Mouse (Mus musculus): Measurements from ENCODE around the gene Wdr19. TPM values are rescaled to one million over a fixed set of nuclear protein-coding genes. Genes with fewer than 3 reads are reported as not detected.
A peak's percentile ranks its signal among the peaks of the same experiment; 100 is the strongest.
"Not testable (repeated sequence)": the region's sequence is repeated elsewhere in the genome, so short reads cannot be mapped to it uniquely, and the experiment has no call there.

Wdr19 gene
- total RNA-seq, 4 experiments from 2014 or later = 23.2 to 25.4 (median 24.1) TPM

DNA sequence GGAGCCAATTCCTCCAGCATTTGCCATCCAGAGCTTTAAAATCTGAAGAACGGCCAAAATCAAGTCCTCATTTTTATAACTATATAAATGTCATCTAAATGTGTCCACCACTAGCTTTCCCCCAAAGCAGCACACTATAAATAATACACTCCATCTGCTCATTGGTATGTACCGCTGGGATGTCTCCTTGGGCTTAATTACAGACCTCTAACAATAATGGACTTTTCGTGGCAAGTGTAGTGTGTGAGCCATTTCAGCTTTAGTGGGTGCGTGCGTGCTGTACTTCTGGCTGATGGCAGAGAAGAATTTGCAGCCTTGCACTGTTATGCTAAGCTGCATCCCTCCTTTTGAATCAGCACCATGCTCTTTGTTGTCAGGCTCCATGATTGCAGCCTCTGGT is 7.9 kb upstream of the Wdr19 start:
- DNase-seq (ENCODE audit: low spot score in 2 of 2) = peak in 1 of 2 experiments; percentile 16

DNA sequence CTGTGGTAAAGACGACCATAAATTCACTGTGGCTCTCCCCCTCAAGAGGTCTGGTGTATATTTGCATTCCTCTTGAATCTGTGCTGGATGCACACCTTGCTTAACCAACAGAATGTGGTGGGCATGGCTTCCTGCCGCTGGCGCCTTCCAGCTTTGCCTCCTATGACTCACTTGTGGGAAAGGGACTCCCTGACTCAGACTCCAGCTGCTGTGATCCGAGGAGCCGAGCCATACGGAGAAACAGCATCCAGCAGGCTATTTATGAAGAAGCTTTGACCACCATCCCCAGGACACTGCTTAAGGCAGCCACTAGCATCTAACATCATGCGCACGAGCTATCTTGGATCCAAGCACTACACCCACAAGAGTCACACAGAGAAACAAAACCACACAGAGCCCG is 5.1 kb upstream of the Wdr19 start:
- DNase-seq (ENCODE audit: low spot score in 2 of 2) = no peak

DNA sequence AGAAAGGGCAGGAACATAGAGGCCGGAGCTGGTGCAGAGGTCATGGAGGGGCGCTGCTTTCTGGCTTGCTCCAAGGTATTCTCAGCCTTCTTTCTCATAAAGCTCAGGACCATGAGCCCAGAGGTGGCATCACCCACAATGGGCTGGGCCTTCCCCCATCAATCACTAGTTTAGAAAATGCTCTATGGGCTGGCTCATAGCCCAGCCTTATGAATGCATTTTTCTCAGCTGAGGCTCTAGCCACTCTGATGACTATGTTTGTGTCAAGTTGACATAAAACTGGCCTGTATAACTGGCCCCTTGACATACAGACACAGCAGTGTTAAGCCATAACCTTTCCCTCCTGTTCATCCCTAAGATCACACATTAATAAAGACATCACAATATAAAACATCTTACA is 5.2 kb downstream of the Wdr19 start:
- DNase-seq (ENCODE audit: low spot score in 2 of 2) = no peak

DNA sequence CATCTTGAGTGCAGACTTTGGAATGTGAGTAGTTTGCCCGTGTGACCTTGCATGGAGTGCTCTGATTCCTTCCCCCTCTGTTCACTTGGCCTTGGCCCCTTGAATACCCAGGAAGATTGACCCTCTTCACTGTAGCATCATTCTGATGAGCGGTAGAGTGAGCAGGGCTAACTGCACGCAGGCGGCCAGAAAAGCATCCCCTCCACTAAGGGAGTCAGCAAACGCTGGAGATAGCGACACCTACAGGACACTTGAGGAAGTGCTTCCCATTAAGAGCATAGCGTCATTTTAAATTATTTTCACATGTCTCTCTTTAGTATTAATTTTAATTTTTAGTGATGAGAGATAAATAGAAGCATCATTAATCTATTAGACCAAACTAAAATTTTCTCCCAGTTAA is 13.8 kb downstream of the Wdr19 start:
- no peak for DNase-seq (ENCODE audit: low spot score in 2 of 2)

DNA sequence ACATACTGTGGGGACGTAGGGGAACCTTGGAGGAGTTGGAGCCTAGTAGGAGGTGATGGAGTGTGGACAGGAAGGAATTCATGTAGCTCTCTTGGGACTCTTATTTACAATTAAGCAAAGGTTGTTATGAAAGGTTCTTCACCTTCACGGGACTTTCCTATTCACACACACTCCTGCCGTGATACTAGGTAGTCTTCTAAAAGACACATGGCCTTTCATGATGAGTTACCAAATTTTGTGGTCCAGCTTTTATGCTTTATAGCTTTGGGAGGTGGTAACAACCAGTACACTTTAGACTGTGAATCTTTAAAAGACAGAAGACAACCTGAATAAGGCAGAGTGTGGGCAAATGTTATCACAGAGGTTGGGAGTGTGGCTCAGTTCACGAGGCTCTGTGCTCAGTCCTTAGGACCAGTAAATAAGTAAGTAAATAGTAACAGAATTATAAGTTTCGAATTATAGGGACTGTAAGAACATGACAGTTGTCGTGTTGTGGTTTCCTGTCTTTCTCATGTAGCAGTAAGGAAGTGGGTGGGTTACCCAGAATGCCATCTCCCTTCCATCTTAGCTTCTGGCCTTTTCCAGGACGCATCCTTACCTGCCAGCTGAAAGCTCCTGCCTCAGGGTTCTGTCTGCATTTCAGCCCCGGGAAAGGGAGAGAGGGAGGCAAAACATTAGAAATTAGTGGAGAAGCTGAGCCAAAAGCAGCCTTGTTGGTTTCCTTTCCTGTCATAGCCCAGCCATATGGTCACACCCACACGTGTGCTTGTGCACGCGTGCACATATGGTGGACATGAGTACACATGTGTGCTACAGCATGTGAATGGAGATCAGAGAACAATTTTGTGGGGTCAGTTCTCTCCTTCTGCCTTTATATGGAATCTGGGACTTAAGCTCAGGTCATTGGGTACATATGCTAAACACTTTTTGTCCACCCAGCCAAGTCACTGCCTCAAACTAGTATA is 18.1 kb downstream of the Wdr19 start:
- DNase-seq (ENCODE audit: low spot score in 2 of 2) = peak in 1 of 2 experiments; percentile 61

DNA sequence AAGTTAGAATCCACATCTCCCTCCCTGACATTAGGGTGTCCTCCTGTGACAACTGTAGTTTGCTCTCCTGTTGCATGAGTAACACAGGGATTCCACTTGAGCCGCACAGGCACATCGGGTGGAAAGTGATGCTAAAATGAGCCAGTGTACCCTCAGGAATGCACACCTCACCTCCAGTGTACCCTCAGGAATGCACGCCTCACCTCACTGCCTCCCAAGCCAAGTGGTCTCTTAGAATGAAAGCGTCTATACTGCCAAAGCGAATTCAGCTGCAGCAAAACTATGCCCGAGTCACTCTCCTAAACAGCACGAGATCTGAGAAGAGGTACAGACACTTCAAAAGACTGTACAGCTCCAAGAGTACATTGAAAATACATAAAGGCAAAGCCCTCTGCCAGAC is 21.5 kb downstream of the Wdr19 start:
- no peak for DNase-seq (ENCODE audit: low spot score in 2 of 2)

DNA sequence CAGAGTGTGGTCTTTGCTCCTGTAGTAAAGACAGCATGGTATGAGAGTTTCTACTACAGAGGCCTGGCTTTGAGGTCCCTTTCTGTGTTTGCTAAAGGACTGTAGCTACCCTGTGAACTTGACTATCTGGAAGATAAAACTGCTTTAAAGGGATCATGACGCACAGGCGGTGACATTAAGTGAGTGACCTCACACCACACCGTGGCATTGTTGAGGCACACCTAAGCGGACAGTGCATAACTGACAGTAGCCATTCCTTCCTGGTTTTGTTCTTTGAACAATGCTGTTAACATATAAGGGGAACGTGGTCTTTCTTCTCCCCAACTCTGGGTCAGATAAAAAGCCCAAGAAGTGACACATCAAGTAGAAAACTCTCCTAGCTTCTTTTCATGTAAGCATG is 24.6 kb downstream of the Wdr19 start:
- no peak for DNase-seq (ENCODE audit: low spot score in 2 of 2)

DNA sequence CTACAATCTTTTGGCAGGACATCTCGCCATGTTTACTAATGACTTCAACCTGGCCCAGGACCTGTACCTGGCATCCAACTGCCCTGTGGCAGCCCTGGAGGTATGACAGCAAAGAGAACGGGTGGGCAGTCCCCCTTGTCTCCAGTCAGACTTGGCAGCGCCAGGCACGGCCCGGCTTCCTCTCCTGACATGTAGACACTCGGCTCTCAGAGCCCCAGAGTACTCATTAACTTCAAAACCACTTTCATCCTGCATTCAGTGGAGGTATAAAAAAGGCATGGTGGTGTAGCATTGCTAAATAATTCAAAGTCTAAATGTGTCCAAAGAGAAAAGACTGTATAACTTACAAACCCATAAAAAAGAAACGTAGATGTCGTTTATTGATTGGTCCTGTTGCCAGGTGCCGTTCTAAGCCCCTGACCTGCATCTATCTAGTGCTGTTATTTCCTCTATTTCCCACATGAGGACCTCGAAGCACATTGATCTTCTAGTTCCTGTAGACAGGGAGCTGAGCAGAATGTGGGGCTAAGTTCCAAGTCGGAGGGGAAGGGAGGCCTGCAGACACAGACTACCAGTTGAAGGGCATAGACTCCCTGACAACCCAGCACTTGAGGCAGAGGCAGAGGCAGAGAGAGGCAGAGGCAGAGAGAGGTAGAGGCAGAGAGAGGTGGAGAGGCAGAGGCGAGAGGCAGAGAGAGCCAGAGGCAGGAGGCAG is 31.9 kb downstream of the Wdr19 start:
- DNase-seq (ENCODE audit: low spot score in 2 of 2) = no peak

DNA sequence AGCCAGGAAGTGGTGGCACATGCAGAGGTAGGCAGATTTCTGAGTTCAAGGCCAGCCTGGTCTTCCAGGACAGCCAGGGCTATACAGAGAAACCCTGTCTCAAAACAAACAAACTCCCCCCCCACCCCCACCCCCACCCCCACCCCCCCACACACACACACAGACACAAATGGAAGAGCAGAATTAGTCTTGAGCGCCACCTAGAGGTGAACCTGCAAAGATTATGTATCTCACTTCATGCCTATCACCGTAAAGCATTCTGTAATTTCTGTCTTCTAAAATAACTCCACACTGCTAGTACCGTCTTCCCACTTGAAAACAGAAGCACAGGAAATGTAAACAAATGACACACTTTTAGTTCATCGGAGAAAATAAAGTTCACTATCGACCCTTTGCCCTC is 43.2 kb downstream of the Wdr19 start:
- no peak for DNase-seq (ENCODE audit: low spot score in 2 of 2)

DNA sequence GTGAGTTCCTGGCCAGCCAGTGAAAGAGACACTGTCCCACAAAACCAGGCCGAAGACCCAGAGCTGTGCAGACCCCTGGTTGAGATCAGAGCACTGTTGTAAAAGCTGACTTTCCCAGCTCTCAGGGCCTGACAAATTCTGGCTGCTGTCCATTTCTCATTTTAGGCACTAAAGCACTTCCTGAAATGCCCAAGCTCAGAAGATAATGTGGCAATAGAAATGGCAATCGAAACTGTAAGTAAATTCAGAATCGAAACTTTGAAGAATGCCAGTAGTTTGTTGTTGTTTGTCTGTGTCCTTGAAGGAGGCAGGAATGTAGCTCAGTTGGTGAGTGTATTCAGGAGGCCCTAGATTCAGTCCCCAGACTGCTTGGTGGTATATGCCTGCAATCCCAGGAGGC is 47.8 kb downstream of the Wdr19 start:
- no peak for DNase-seq (ENCODE audit: low spot score in 2 of 2)

DNA sequence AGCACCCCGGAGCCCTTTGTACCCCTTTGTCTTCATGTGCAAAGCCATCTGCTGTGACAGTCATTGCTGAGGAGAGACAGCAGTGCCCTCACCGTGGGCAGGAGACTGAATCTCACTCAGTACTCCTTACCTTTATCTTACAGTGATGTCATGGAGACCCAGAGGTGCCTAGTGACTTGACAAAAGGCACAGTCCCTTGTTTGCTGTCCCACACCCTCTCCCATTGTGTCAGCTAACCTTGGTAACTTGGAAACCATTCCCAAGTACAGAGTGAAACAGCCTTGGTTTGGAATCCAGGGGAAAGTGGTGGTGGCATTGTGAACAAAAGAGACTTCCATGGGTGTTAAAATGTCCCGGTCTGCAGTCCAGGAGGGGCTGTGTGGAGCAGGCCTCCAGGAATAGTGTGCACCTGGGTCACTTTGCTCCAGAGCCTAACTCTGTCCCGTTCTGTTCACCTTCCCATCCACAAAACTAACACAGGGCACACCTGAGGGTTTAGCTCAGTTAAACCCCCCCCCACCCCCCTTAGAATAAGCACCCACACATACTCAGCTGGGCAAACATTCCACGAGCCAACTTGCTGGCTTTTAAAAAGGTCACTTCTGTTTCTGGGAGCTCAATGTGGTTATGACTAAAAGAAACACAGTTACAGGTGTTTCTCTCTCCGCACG is 50.8 kb downstream of the Wdr19 start:
- DNase-seq (ENCODE audit: low spot score in 2 of 2) = no peak

DNA sequence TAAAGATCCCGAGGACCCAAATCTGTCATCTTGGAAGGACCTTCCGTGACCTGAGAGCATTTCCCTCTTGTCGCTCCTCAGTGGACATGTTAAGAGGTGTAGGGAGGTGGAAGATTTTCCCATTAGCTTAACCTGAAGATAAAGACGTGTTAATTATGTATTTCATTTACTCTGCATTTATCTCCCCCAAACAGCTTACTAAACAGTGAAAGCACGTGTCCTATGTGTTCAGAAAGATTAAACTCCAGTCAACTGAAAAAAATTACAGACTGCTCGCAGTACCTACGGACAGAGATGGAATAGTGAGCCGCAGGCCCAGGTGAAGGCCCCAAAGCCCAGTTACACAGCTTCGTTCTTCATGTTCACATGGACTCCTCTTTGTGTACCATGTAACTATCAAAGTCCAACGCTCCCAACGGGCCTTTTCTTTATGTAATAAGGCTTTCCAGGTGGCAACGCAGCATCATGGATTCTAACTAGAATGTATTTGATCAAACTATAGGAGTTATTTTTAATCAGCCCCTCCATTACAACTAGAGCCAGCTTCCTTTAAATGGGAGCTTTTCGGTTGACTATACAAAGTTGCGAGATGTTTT is 58.5 kb downstream of the Wdr19 start:
- no peak for DNase-seq (ENCODE audit: low spot score in 2 of 2)

DNA sequence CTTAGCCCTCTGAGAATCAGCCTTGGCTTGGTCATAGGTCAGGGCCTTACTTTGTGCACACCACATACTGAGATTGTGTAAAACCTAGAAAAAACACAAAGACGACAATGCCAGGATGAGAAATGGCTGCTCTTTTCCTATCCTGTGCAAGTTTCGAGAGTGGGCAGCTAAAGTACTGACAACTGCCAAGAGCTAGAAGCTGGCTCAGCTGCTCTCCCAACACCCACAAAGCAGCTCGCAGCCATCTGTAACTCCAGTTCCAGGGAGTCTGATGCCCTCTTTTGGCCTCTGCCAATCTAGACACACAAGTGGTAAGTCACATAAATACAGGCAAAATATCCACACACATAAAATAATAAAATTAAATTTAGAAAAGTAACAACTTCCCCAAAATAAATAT is 74.5 kb downstream of the Wdr19 start:
- DNase-seq (ENCODE audit: low spot score in 2 of 2) = peak; percentile 38

DNA sequence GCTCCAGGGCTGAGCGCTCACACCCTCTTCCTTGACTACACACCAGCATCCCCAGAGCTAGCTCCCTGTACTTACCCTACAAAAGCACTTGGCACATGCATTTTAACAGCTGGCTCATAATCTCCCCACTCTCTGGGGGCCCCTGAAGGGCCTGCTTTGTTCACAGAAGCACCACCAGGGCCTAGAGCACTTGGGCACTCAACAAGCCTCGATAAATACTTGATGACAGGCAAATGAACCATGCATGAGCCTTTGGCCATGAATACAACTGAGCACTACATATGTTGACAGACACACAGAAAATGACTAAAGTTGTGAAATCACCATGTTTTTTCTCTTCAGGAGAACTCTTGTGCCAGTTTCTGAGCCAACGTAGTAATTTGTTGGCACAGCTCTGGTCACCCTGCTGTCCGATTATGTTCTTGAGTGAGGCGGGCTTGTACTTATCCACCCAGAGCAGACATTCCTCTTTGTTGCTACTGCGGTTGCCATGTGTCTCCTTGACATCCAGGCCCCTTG is 79.7 kb downstream of the Wdr19 start:
- DNase-seq (ENCODE audit: low spot score in 2 of 2) = no peak

DNA sequence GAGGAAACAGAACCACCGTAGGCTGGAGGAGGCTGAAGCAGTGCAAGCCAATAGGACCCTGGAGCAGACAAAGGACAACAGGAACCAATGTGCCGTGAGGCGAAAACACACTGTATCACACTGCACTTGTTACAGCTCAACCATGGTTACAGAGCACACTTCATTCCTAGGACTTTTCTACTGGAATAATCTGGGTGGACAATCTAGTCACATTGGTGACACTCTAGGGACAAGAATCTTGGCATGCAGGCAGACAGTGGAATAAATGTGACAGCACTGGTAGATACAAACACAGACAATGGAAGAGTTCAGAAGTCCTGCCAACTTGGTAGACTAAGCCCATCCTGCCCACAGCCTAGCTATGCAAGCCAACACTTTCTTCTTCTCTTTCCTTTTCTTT is 81.7 kb downstream of the Wdr19 start:
- DNase-seq (ENCODE audit: low spot score in 2 of 2) = no peak

DNA sequence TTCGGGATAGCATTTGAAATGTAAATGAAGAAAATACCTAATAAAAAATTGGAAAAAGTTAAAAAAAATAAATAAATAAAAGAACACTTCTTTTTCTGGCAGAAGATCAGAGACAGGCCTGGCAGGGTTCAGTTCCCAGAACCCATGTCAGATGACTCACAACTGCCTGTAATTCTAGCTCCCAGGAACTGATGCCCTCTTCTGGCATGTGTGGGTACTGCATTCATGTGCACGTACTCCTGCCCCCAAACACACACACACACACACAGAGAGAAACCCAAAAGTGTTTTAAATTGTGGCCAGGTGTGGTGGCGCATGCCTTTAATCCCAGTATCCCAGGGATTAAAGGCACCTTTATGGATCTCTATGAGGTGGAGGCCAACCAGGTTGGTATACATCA is 84.7 kb downstream of the Wdr19 start:
- DNase-seq (ENCODE audit: low spot score in 2 of 2) = no peak

DNA sequence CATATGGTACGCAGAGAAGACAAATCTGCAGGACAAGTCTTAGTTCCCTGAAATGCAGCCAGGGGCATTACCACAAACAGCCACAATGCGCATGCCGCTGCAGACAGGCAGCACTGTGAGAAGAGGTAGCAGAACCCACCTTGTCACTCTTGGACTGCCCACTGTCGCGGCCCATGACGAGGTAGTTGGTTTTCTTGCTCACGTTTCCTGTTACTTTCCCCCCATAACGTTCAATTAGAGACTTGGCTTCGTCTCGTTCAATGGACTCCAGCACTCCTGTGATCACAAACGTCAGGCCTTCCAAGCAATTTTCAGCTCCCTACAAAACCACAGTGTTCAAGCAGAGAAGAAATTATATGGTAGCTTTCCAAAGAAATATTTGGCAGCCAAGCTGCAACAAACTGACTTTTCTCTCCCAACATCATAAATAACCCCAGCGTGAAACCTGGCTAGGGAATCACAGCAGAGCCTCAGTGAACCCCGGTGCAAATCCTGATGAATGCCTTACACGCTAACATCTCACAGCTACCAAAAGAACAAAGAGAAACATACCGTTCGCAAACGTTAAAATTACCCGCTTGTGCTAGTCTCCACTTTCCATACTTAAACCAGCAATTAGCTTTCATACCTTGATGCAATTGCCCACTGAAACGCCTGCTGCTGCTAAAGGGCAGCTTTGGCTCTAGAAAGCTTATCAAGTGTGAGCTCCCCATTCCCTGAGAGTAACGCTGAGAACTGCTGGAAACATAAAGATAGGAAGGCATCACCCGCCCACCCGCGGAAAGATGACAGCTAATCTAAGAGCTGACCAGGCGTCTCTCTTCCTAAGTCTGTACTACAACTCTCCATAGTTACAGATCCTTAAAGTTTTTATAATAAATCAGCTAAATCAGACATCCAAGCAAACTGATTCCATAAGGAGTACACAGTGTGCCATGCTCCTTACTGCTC is 88.5 kb downstream of the Wdr19 start:
- peak in 1 of 2 experiments; percentile 16 for DNase-seq (ENCODE audit: low spot score in 2 of 2)

DNA sequence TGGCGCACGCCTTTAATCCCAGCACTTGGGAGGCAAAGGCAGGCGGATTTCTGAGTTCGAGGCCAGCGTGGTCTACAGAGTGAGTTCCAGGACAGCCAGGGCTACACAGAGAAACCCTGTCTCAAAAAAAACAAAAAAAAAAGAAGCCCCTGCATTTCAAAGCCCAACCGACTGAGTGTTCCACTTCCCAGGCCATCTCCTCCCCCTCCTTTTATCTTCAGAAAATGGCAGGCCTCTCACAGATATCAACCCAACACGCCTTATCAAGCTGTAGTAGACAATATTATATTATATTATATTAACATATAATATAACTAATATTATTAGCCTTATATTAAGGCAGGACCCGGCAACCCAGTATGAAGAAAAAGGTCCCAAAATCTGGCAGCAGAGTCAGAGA is 89.5 kb downstream of the Wdr19 start:
- DNase-seq (ENCODE audit: low spot score in 2 of 2) = not testable (repeated sequence)

DNA sequence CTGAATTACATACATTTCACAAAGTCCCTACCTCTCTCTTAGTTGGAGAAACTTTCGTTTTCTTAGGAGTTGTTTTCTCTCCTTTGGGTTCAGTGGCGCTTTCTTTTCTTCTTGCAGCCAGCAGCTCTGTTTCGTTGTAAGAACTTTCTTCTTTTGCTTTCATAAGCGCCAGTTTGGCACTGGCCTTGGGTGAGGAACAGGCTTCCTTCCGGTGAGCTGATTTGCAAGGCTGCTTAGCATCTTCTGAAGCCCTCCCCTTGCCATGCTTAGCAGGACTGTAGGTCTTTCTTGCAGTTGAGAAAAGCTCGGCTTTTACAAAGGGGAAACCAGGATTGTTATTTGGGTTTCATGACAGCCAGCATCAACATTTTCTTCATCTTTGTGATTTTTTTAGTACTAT is 94.1 kb downstream of the Wdr19 start:
- no peak for DNase-seq (ENCODE audit: low spot score in 2 of 2)

DNA sequence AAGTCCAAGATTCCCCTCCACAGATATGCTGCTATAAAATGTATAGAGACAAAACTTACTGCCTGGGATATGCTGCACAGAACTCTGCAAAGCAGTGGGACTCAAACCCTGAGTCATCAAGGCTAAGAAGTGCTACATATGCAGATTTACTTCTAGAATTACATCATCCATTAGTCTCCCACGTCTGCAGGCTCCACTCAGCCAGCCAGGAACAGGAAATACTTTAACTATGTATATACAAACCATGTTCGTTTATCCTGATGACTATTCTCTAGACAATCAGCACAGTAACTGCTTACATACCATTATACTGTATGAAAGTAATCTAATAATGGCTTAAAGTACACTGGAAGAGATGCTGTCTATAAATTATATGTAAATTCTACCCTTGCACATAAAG is 94.8 kb downstream of the Wdr19 start:
- no peak for DNase-seq (ENCODE audit: low spot score in 2 of 2)
